Mouse (Mus musculus): ENCODE results near the gene Fgf12.

- TF ChIP-seq CTCF (IDR thresholded peaks at IDR 0.05; ENCODE audit: low read depth) (no peak), EP300 (optimal IDR thresholded peaks at IDR 0.05) (no peak)
Observed at GRCm38 (mm10) chr16:28564075-28564715, 188.7 kb downstream of the Fgf12 start.
